Mouse (Mus musculus) frontal cortex, postnatal 10 days (tissue): Measurements from ENCODE around the gene Aldoart1.

Experiments
- DNase-seq, 2 experiments: peaks; one replicate each; pipeline ENCODE4 v3.0.0; 2022; ENCODE audit warnings: low spot score in 2 of 2, mixed read lengths in 1 of 2

The Aldoart1 gene

GRCm38 (mm10) chr4:72852534-72852933 is at the start of gene Aldoart1:
Gene Aldoart1 (minus strand): TSS chr4:72852634.
- DNase-seq, result no peak

GRCm38 (mm10) chr4:72901566-72901965 is 49.1 kb upstream of the Aldoart1 start:
- no peak for DNase-seq

GRCm38 (mm10) chr4:72865371-72866075 is 13.1 kb upstream of the Aldoart1 start:
- no peak for DNase-seq

- no peak for DNase-seq
Measured at GRCm38 (mm10) chr4:72844276-72844675, 8.2 kb downstream of the Aldoart1 start.

GRCm38 (mm10) chr4:72843025-72843424 is 9.4 kb downstream of the Aldoart1 start:
- DNase-seq, result no peak

- DNase-seq, result no peak
Measured at GRCm38 (mm10) chr4:72836430-72836829, 16.0 kb downstream of the Aldoart1 start.

- DNase-seq, result no peak
Measured at GRCm38 (mm10) chr4:72835400-72835799, 17.0 kb downstream of the Aldoart1 start.

- no peak for DNase-seq
Measured at GRCm38 (mm10) chr4:72800816-72801215, 51.6 kb downstream of the Aldoart1 start.
